17 mouse cellular contexts compared by ENCODE assay signal in genomic region chr11:71435745-71436144, GRCm38 (mm10).
DNase-seq lines count a peak whose midpoint lies in the region; ATAC-seq and TF ChIP-seq lines count a peak whose summit lies in the region.
"Had no signal": no experiment of that assay in that cellular context is flagged by ENCODE, and none has a peak within 500 bp of the region (broad histone marks: within the 10 kb centered on the region; RNA-seq: fewer than 3 reads in every experiment).

No protein-coding gene starts in this region.

- WGBS in hindbrain, postnatal 0 days, result 54% methylated on average over 8 of the region's 8 CpGs
- WGBS in hindbrain, embryonic 12.5 days, result 63% methylated on average over 8 of the region's 8 CpGs
- WGBS in forebrain, embryonic 12.5 days, result 58% methylated on average over 8 of the region's 8 CpGs
- 38% methylated on average over 8 of the region's 8 CpGs for WGBS in forebrain, postnatal 0 days

- DNase-seq in hindbrain, postnatal 0 days (ENCODE audit: low spot score), result no peak
- peak; percentile 41 for DNase-seq in forebrain, postnatal 0 days
- DNase-seq in right cerebral cortex, postnatal 14 days, result peak; percentile 12
- no peak for DNase-seq in heart, postnatal 25 days (ENCODE audit: low spot score)
- DNase-seq: cerebellum, adult 18-20 months; embryo, embryonic 11 days; heart, postnatal 4 days; kidney, adult 18-20 months; kidney, postnatal 25 days; lung, adult 2 months had no signal

- H3K4me2 ChIP-seq in hindbrain, postnatal 0 days (ENCODE audit: low read depth, low read length), result no peak overlapping the region
- H3K4me2 ChIP-seq in hindbrain, embryonic 12.5 days (replicated peaks), result no peak overlapping the region
- H3K4me2 ChIP-seq in forebrain, embryonic 12.5 days, result no peak overlapping the region
- no peak overlapping the region for H3K4me2 ChIP-seq in forebrain, postnatal 0 days (ENCODE audit: low read depth)
- H3K4me2 ChIP-seq: limb, embryonic 15.5 days had no signal

- no peaks in the 10 kb centered on the region for H3K36me3 ChIP-seq in hindbrain, postnatal 0 days (ENCODE audit: insufficient read depth, low read length)
- H3K36me3 ChIP-seq in hindbrain, embryonic 12.5 days, result no peaks in the 10 kb centered on the region
- no peaks in the 10 kb centered on the region for H3K36me3 ChIP-seq in forebrain, embryonic 12.5 days (replicated peaks)
- H3K36me3 ChIP-seq in forebrain, postnatal 0 days (ENCODE audit: insufficient read depth), result no peaks in the 10 kb centered on the region
- H3K36me3 ChIP-seq: limb, embryonic 15.5 days had no signal

- no peak for TF ChIP-seq CTCF in hindbrain, postnatal 0 days (IDR thresholded peaks at IDR 0.05; ENCODE audit: low read depth)
- no peak for TF ChIP-seq CTCF in forebrain, postnatal 0 days (IDR thresholded peaks at IDR 0.05; ENCODE audit: low read depth)

- intact Hi-C loops in heart, postnatal 25 days (cut with DNase I), result no loop called here

- ATAC-seq in hindbrain, postnatal 0 days, result no peak
- ATAC-seq in hindbrain, embryonic 12.5 days (ENCODE audit: low FRiP score), result no peak
- no peak for ATAC-seq in forebrain, embryonic 12.5 days (ENCODE audit: low FRiP score)
- ATAC-seq in forebrain, postnatal 0 days, result no peak
- ATAC-seq in granulocyte monocyte progenitor cell, adult 5-6 weeks (replicated peaks; ENCODE audit: poor library complexity, severe bottlenecking), result no peak
- ATAC-seq: CD4-positive, CD25-positive, alpha-beta regulatory T cell, adult 4 months had no signal

- no peak overlapping the region for H3K4me3 ChIP-seq in hindbrain, postnatal 0 days (ENCODE audit: low read length)
- H3K4me3 ChIP-seq in hindbrain, embryonic 12.5 days, result no peak overlapping the region
- no peak overlapping the region for H3K4me3 ChIP-seq in forebrain, embryonic 12.5 days (replicated peaks)
- H3K4me3 ChIP-seq in forebrain, postnatal 0 days (ENCODE audit: low read depth, low read length), result no peak overlapping the region
- H3K4me3 ChIP-seq: limb, embryonic 15.5 days; myocyte had no signal

- H3K4me1 ChIP-seq in hindbrain, postnatal 0 days (ENCODE audit: insufficient read depth, low read length), result peaks cover 10% of the 10 kb centered on the region
- H3K4me1 ChIP-seq in hindbrain, embryonic 12.5 days, result peaks cover 33% of the 10 kb centered on the region
- peaks cover 49% of the 10 kb centered on the region for H3K4me1 ChIP-seq in forebrain, embryonic 12.5 days
- peaks cover 12% of the 10 kb centered on the region for H3K4me1 ChIP-seq in forebrain, postnatal 0 days (ENCODE audit: insufficient read depth)

- no peak overlapping the region for H3K9ac ChIP-seq in hindbrain, postnatal 0 days (replicated peaks; ENCODE audit: low read length)
- no peak overlapping the region for H3K9ac ChIP-seq in hindbrain, embryonic 12.5 days
- H3K9ac ChIP-seq in forebrain, embryonic 12.5 days, result no peak overlapping the region
- H3K9ac ChIP-seq in forebrain, postnatal 0 days, result no peak overlapping the region
- H3K9ac ChIP-seq: limb, embryonic 15.5 days had no signal

- no peaks in the 10 kb centered on the region for H3K9me3 ChIP-seq in hindbrain, postnatal 0 days (ENCODE audit: low read length)
- H3K9me3 ChIP-seq in hindbrain, embryonic 12.5 days (replicated peaks), result no peaks in the 10 kb centered on the region
- H3K9me3 ChIP-seq in forebrain, embryonic 12.5 days, result 0 out of 2 replicates have a peak, but pooled peaks cover 3% of the 10 kb centered on the region
- no peaks in the 10 kb centered on the region for H3K9me3 ChIP-seq in forebrain, postnatal 0 days (ENCODE audit: low read length)
- H3K9me3 ChIP-seq: limb, embryonic 15.5 days had no signal

- no peaks in the 10 kb centered on the region for H3K27me3 ChIP-seq in hindbrain, postnatal 0 days (ENCODE audit: insufficient read depth, low read length)
- H3K27me3 ChIP-seq in hindbrain, embryonic 12.5 days, result no peaks in the 10 kb centered on the region
- no peaks in the 10 kb centered on the region for H3K27me3 ChIP-seq in forebrain, embryonic 12.5 days
- no peaks in the 10 kb centered on the region for H3K27me3 ChIP-seq in forebrain, postnatal 0 days (ENCODE audit: insufficient read depth, low read length)

- peak overlapping the region; percentile 17; the same call in 1 of the 2 replicates for H3K27ac ChIP-seq in hindbrain, postnatal 0 days
- no peak overlapping the region for H3K27ac ChIP-seq in hindbrain, embryonic 12.5 days
- H3K27ac ChIP-seq in forebrain, embryonic 12.5 days, result 0 out of 2 replicates have a peak overlapping the region, but pooled peaks have one; percentile 1
- peak overlapping the region; percentile 55 for H3K27ac ChIP-seq in forebrain, postnatal 0 days (ENCODE audit: low read depth, low read length)
- H3K27ac ChIP-seq: limb, embryonic 15.5 days; stomach, postnatal 0 days had no signal

Comparison
In these comparisons a context has a peak if more than half of its experiments do, and no peak if none do; other contexts are left out.
1. DNase-seq: peak in forebrain, postnatal 0 days (single experiment) and right cerebral cortex, postnatal 14 days (single experiment); none in hindbrain, postnatal 0 days (single experiment) and heart, postnatal 25 days (single experiment).